In genomic region chr14:73476361-73476934, GRCm38 (mm10) we compare ENCODE assay signal across 10 mouse cellular contexts. TPM values are rescaled to one million over a fixed set of nuclear protein-coding genes. Genes with fewer than 3 reads are reported as not detected.
A peak's percentile ranks its signal among the peaks of the same experiment; 100 is the strongest.
DNase-seq lines count a peak whose midpoint lies in the region; ATAC-seq and TF ChIP-seq lines count a peak whose summit lies in the region.
"Had no signal": no experiment of that assay in that cellular context is flagged by ENCODE, and none has a peak within 500 bp of the region (broad histone marks: within the 10 kb centered on the region; RNA-seq: fewer than 3 reads in every experiment).

No protein-coding gene starts in this region.

- H3K4me2 ChIP-seq in midbrain, embryonic 11.5 days, result no peak overlapping the region
- H3K4me2 ChIP-seq in midbrain, postnatal 0 days (ENCODE audit: low read depth, low read length, poor library complexity, severe bottlenecking), result no peak overlapping the region
- no peak overlapping the region for H3K4me2 ChIP-seq in lung, embryonic 15.5 days
- H3K4me2 ChIP-seq: limb, embryonic 13.5 days had no signal

- WGBS in midbrain, embryonic 11.5 days, result 79% methylated on average over 8 of the region's 8 CpGs
- 67% methylated on average over 8 of the region's 8 CpGs for WGBS in midbrain, postnatal 0 days
- 82% methylated on average over 8 of the region's 8 CpGs for WGBS in lung, embryonic 15.5 days

- H3K27ac ChIP-seq in gastrocnemius, adult 2 months, result peak overlapping the region; percentile 83
- H3K27ac ChIP-seq in midbrain, embryonic 11.5 days (ENCODE audit: low read depth, low read length), result no peak overlapping the region
- no peak overlapping the region for H3K27ac ChIP-seq in midbrain, postnatal 0 days (ENCODE audit: low read depth, low read length)
- H3K27ac ChIP-seq in lung, embryonic 15.5 days, result no peak overlapping the region
- H3K27ac ChIP-seq: limb, embryonic 13.5 days had no signal

- intact Hi-C loops in gastrocnemius, adult 2 months (cut with DNase I), result loop anchor here (5.0 to 10.0 kb wide), 2 partner anchors 242 to 369 kb away; partner anchors contain the start of gene Lpar6
- intact Hi-C loops in gastrocnemius, postnatal 36 days (cut with DNase I), result loop anchor here (5.0 kb wide), 1 partner anchor 369 kb away; no protein-coding TSS in a partner anchor

- 0 out of 2 replicates have a peak, but pooled peaks have one; percentile 58 for ATAC-seq in midbrain, embryonic 11.5 days (ENCODE audit: low FRiP score)
- ATAC-seq in midbrain, postnatal 0 days (ENCODE audit: low FRiP score), result no peak
- peak; percentile 63; the same call in 1 of the 2 replicates for ATAC-seq in lung, embryonic 15.5 days (ENCODE audit: borderline replicate concordance, extremely low read depth, low FRiP score, low TSS enrichment)
- ATAC-seq in granulocyte monocyte progenitor cell, adult 5-6 weeks (replicated peaks; ENCODE audit: poor library complexity, severe bottlenecking), result no peak

- no peak for DNase-seq in gastrocnemius, adult 2 months
- DNase-seq in gastrocnemius, postnatal 36 days, result no peak
- no peak for DNase-seq in midbrain, embryonic 11.5 days (ENCODE audit: low spot score, missing footprints)
- no peak for DNase-seq in midbrain, postnatal 0 days (ENCODE audit: low spot score)
- peak; percentile 95 for DNase-seq in retina, postnatal 1 day
- DNase-seq in frontal cortex, postnatal 25 days (ENCODE audit: low spot score in 2 of 2), result no peak
- DNase-seq: thymus, adult 2 months had no signal

- no peaks in the 10 kb centered on the region for H3K9me3 ChIP-seq in midbrain, embryonic 11.5 days (ENCODE audit: control insufficient read depth, low read length)
- H3K9me3 ChIP-seq in midbrain, postnatal 0 days (ENCODE audit: low read length), result no peaks in the 10 kb centered on the region
- no peaks in the 10 kb centered on the region for H3K9me3 ChIP-seq in lung, embryonic 15.5 days
- H3K9me3 ChIP-seq: limb, embryonic 13.5 days had no signal

- no peak overlapping the region for H3K9ac ChIP-seq in midbrain, embryonic 11.5 days (ENCODE audit: low read length)
- H3K9ac ChIP-seq in midbrain, postnatal 0 days (replicated peaks; ENCODE audit: low read length, poor library complexity, severe bottlenecking), result no peak overlapping the region
- no peak overlapping the region for H3K9ac ChIP-seq in lung, embryonic 15.5 days
- H3K9ac ChIP-seq: limb, embryonic 13.5 days had no signal

- H3K27me3 ChIP-seq in midbrain, embryonic 11.5 days (ENCODE audit: control insufficient read depth, insufficient read depth, low read length), result no peaks in the 10 kb centered on the region
- no peaks in the 10 kb centered on the region for H3K27me3 ChIP-seq in midbrain, postnatal 0 days (ENCODE audit: insufficient read depth, low read length)
- H3K27me3 ChIP-seq in lung, embryonic 15.5 days, result no peaks in the 10 kb centered on the region
- H3K27me3 ChIP-seq: limb, embryonic 13.5 days had no signal

- H3K4me3 ChIP-seq in gastrocnemius, adult 2 months, result no peak overlapping the region
- H3K4me3 ChIP-seq in midbrain, embryonic 11.5 days (ENCODE audit: low read depth, low read length), result no peak overlapping the region
- no peak overlapping the region for H3K4me3 ChIP-seq in midbrain, postnatal 0 days (ENCODE audit: low read depth, low read length)
- H3K4me3 ChIP-seq in lung, embryonic 15.5 days, result no peak overlapping the region
- H3K4me3 ChIP-seq: limb, embryonic 13.5 days had no signal

- TF ChIP-seq CTCF in gastrocnemius, adult 2 months (IDR thresholded peaks at IDR 0.05), result no peak
- TF ChIP-seq CTCF in midbrain, postnatal 0 days (IDR thresholded peaks at IDR 0.05), result no peak

- H3K36me3 ChIP-seq in midbrain, embryonic 11.5 days (ENCODE audit: control insufficient read depth, insufficient read depth, low read length), result no peaks in the 10 kb centered on the region
- no peaks in the 10 kb centered on the region for H3K36me3 ChIP-seq in midbrain, postnatal 0 days (ENCODE audit: insufficient read depth, low read length)
- no peaks in the 10 kb centered on the region for H3K36me3 ChIP-seq in lung, embryonic 15.5 days
- H3K36me3 ChIP-seq: limb, embryonic 13.5 days had no signal

- H3K4me1 ChIP-seq in midbrain, embryonic 11.5 days (ENCODE audit: control insufficient read depth, insufficient read depth, low read length), result no peaks in the 10 kb centered on the region
- H3K4me1 ChIP-seq in midbrain, postnatal 0 days (ENCODE audit: insufficient read depth, low read length), result no peaks in the 10 kb centered on the region
- H3K4me1 ChIP-seq in lung, embryonic 15.5 days, result peaks cover 22% of the 10 kb centered on the region

RNA-seq across cellular contexts. Expression of gene Med4, which starts 33.4 kb away (rescaled TPM):
- total RNA-seq in gastrocnemius, adult 2 months (2021), result 10 to 100 TPM; 13.4 to 16.1 TPM
- 10 to 100 TPM in 1 of 2 experiments, 1 to 10 TPM in 1; 9.3 to 11.8 TPM for total RNA-seq in gastrocnemius, postnatal 36 days (2021)
- polyA plus RNA-seq in midbrain, embryonic 11.5 days (2014; fragmentation: Nextera tagmentation; extraction: Ambion mirVana), result 100 and 105 TPM in 2 replicates
- total RNA-seq in midbrain, postnatal 0 days (2014; rRNA removed), result 25.2 and 25.6 TPM in 2 replicates
- polyA plus RNA-seq in midbrain, postnatal 0 days (2015; fragmentation: Nextera tagmentation; extraction: Ambion mirVana), result 80.6 and 81.7 TPM in 2 replicates
- polyA plus RNA-seq in lung, embryonic 15.5 days (2015; fragmentation: Nextera tagmentation; extraction: Ambion mirVana), result 94.1 and 97.4 TPM in 2 replicates
- 51.8 and 57.7 TPM in 2 replicates for total RNA-seq in granulocyte monocyte progenitor cell, adult 5-6 weeks (2014; fragmentation: Nextera tagmentation)
- 61.5 and 63.7 TPM in 2 replicates for total RNA-seq in granulocyte monocyte progenitor cell, adult 5-6 weeks (2017)

RNA-seq across cellular contexts. Expression of gene Sucla2, which starts 48.7 kb away (rescaled TPM):
- 100 to 1,000 TPM; 428 to 488 TPM for total RNA-seq in gastrocnemius, adult 2 months (2021)
- total RNA-seq in gastrocnemius, postnatal 36 days (2021), result 100 to 1,000 TPM; 486 to 490 TPM
- 116 and 129 TPM in 2 replicates for polyA plus RNA-seq in midbrain, embryonic 11.5 days (2014; fragmentation: Nextera tagmentation; extraction: Ambion mirVana)
- 70.5 and 96.7 TPM in 2 replicates for total RNA-seq in midbrain, postnatal 0 days (2014; rRNA removed)
- 149 and 150 TPM in 2 replicates for polyA plus RNA-seq in midbrain, postnatal 0 days (2015; fragmentation: Nextera tagmentation; extraction: Ambion mirVana)
- 109 and 116 TPM in 2 replicates for polyA plus RNA-seq in lung, embryonic 15.5 days (2015; fragmentation: Nextera tagmentation; extraction: Ambion mirVana)
- 56.4 and 79.2 TPM in 2 replicates for total RNA-seq in granulocyte monocyte progenitor cell, adult 5-6 weeks (2014; fragmentation: Nextera tagmentation)
- total RNA-seq in granulocyte monocyte progenitor cell, adult 5-6 weeks (2017), result 94.7 and 131 TPM in 2 replicates

Comparison
In these comparisons a context has a peak if more than half of its experiments do, and no peak if none do; other contexts are left out.
1. ATAC-seq: peak in midbrain, embryonic 11.5 days (single experiment) and lung, embryonic 15.5 days (single experiment); none in midbrain, postnatal 0 days (single experiment) and granulocyte monocyte progenitor cell, adult 5-6 weeks (single experiment).